ENCODE assay signal across 25 mouse cellular contexts in the genomic region with DNA sequence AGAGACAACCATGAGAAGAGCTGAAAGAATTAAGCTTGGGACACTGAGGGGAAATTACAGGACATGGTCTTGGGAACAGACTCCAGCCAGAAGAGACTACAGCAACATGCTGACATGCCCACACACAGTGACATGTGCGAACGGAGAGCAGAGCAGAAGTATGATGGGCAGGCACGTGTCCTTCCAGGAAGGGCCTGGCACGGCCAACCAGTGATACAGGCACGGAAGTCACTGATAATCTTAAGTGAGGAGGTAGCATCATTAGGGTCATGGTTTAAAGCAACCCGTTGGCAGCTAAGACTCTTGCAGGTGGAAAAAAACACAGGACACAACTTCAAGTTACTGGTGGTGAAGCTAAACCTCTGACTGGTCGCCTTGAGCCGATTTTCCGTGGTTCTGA.
"Had no signal": no experiment of that assay in that cellular context is flagged by ENCODE, and none has a peak within 500 bp of the region (broad histone marks: within the 10 kb centered on the region; RNA-seq: fewer than 3 reads in every experiment).

No protein-coding gene starts in this region.

- ATAC-seq: hindbrain, embryonic 16.5 days; inflammation-experienced regulatory T-cells, adult 6 months; intestine, embryonic 15.5 days; intestine, postnatal 0 days had no signal

- H3K27me3 ChIP-seq: hindbrain, embryonic 12.5 days; intestine, embryonic 15.5 days; limb, embryonic 12.5 days; liver, embryonic 13.5 days had no signal

- DNase-seq: gastrocnemius, adult 2 months; gastrocnemius, postnatal 10 days; gastrocnemius, postnatal 25 days; heart, postnatal 10 days; heart, postnatal 4 days; kidney, adult 18-20 months; kidney, adult 8-10 months; kidney, postnatal 10 days; kidney, postnatal 25 days; kidney, postnatal 4 days; liver; liver, embryonic 13.5 days had no signal

- H3K27ac ChIP-seq: gastrocnemius, adult 2 months; hindbrain, embryonic 10.5 days; hindbrain, embryonic 12.5 days; hindbrain, embryonic 14.5 days; intestine, embryonic 15.5 days; layer of hippocampus, adult 2 months; left cerebral cortex, adult 2 months; limb, embryonic 10.5 days; limb, embryonic 12.5 days; liver, embryonic 13.5 days had no signal

- H3K4me1 ChIP-seq: heart, embryonic 12.5 days; intestine, embryonic 15.5 days; liver, embryonic 13.5 days had no signal

- H3K36me3 ChIP-seq: heart, embryonic 12.5 days; hindbrain, embryonic 10.5 days; hindbrain, embryonic 12.5 days; intestine, embryonic 15.5 days; limb, embryonic 10.5 days; limb, embryonic 12.5 days; liver, embryonic 13.5 days had no signal

- H3K9me3 ChIP-seq: heart, embryonic 12.5 days; hindbrain, embryonic 10.5 days; hindbrain, embryonic 12.5 days; intestine, embryonic 15.5 days; limb, embryonic 10.5 days; limb, embryonic 12.5 days; liver, embryonic 13.5 days had no signal

- H3K4me2 ChIP-seq: heart, embryonic 12.5 days; hindbrain, embryonic 12.5 days; hindbrain, embryonic 14.5 days; intestine, embryonic 15.5 days; limb, embryonic 12.5 days; liver, embryonic 11.5 days; liver, embryonic 13.5 days had no signal

- H3K4me3 ChIP-seq: gastrocnemius, adult 2 months; heart, embryonic 12.5 days; hindbrain, embryonic 10.5 days; hindbrain, embryonic 12.5 days; intestine, embryonic 15.5 days; layer of hippocampus, adult 2 months; left cerebral cortex, adult 2 months; limb, embryonic 10.5 days; limb, embryonic 12.5 days; liver, embryonic 13.5 days had no signal

- H3K9ac ChIP-seq: heart, embryonic 12.5 days; hindbrain, embryonic 12.5 days; hindbrain, embryonic 14.5 days; intestine, embryonic 15.5 days; limb, embryonic 12.5 days; liver, embryonic 13.5 days had no signal
